Mouse (Mus musculus) small intestine, adult 2 months (tissue): Measurements from ENCODE around the gene Cd300c2. TPM values are rescaled to one million over a fixed set of nuclear protein-coding genes. Genes with fewer than 3 reads are reported as not detected.
"Not testable (repeated sequence)": the region's sequence is repeated elsewhere in the genome, so short reads cannot be mapped to it uniquely, and the experiment has no call there.

Experiments used
- H3K27ac ChIP-seq: fragments of 200-500 bp; 2 replicates; pipeline ENCODE4 v1.5.1; 2012; ENCODE audit warnings: low read depth, low read length, control low read depth, inconsistent platforms; ENCODE audit not compliant: insufficient read depth
- H3K27me3 ChIP-seq: fragments of 200-500 bp; 2 replicates; pipeline ENCODE4 v1.6.1; 2012; ENCODE audit warnings: mild to moderate bottlenecking, moderate library complexity, low read length, inconsistent platforms; ENCODE audit not compliant: control insufficient read depth, insufficient read depth
- H3K36me3 ChIP-seq: fragments of 200-500 bp; 2 replicates; pipeline ENCODE4 v1.6.1; 2012; ENCODE audit warnings: mild to moderate bottlenecking, low read length, control low read depth, inconsistent platforms; ENCODE audit not compliant: control insufficient read depth, insufficient read depth
- H3K4me1 ChIP-seq: fragments of 200-500 bp; 2 replicates; pipeline ENCODE4 v1.6.1; 2012; ENCODE audit warnings: low read length, inconsistent platforms, mixed read lengths; ENCODE audit not compliant: control insufficient read depth, insufficient read depth, insufficient read length
- H3K4me3 ChIP-seq: fragments of 200-500 bp; 2 replicates; pipeline ENCODE4 v1.5.1; 2012; ENCODE audit warnings: low read depth, mild to moderate bottlenecking, control low read depth, inconsistent platforms, low read length, moderate library complexity
- CTCF ChIP-seq: fragments of 200-500 bp; IDR thresholded peaks from 2 replicates; pipeline ENCODE4 v1.5.1; 2012; ENCODE audit warnings: low read depth, mild to moderate bottlenecking, control low read depth, inconsistent platforms, low read length, moderate library complexity, mixed read lengths; ENCODE audit not compliant: insufficient replicate concordance, insufficient read length; ENCODE audit errors: extremely low read depth
- POLR2A ChIP-seq: fragments of 200-500 bp; IDR thresholded peaks from 2 replicates; pipeline ENCODE4 v1.6.1; 2012; ENCODE audit warnings: low read depth, mild to moderate bottlenecking, control low read depth, inconsistent platforms, low read length, moderate library complexity
- WGBS: fragments of 180-500 bp; shearing (Covaris S2); methylation state at CpG from one replicate; pipeline ENCODE4 v1.1.7; 2018; 5-methylcytosine and 5-hydroxymethylcytosine counted together
- polyA plus RNA-seq: library from polyadenylated mRNA; depleted of rRNA; stranded (reverse); fragments of >200 nt; gene quantifications from 2 replicates; pipeline ENCODE4 v1.2.3, GENCODE M21; 2012; rRNA removed

Gene Cd300c2
- polyA plus RNA-seq, result 3.1 and 5.1 TPM in 2 replicates

- WGBS, result 73% methylated on average over 7 of the region's 7 CpGs
- Histone ChIP-seq H3K27me3 (no peaks in the 10 kb centered on the region), H3K27ac (peak within 1 kb of the TSS; percentile 59; the same call in 1 of the 2 replicates), H3K36me3 (no peaks in the 10 kb centered on the region), H3K4me1 (no peaks in the 10 kb centered on the region), H3K4me3 (peak within 1 kb of the TSS; percentile 28; the same call in 1 of the 2 replicates)
- TF ChIP-seq POLR2A (no peak), CTCF (no peak)
Observed at GRCm38 (mm10) chr11:115001474-115002040, at the start of gene Cd300c2. Gene Cd300c2, minus strand, starts transcription at chr11:115001880.

GRCm38 (mm10) chr11:115049282-115049895 is 47.7 kb upstream of the Cd300c2 start:
- Histone ChIP-seq H3K4me3 (no peak overlapping the region), H3K27ac (no peak overlapping the region), H3K4me1 (no peaks in the 10 kb centered on the region), H3K27me3 (no peaks in the 10 kb centered on the region), H3K36me3 (no peaks in the 10 kb centered on the region)
- WGBS, result 45% methylated on average over 3 of the region's 3 CpGs
- TF ChIP-seq POLR2A (no peak), CTCF (0 out of 2 replicates have a peak, but pooled peaks have one; percentile 11)

- WGBS, result 63% methylated on average over 2 of the region's 2 CpGs
- no peak within 1 kb of the TSS for H3K4me3 ChIP-seq
- no peak within 1 kb of the TSS for H3K27ac ChIP-seq
- no peaks in the 10 kb centered on the region for H3K4me1 ChIP-seq
- no peak for TF ChIP-seq CTCF
- TF ChIP-seq POLR2A, result no peak
- no peaks in the 10 kb centered on the region for H3K27me3 ChIP-seq
- no peaks in the 10 kb centered on the region for H3K36me3 ChIP-seq
Observed at GRCm38 (mm10) chr11:115048259-115048658, 46.6 kb upstream of the Cd300c2 start, which contains the start of gene Cd300ld3. Gene Cd300ld3, minus strand, starts transcription at chr11:115048409.

- H3K4me3 ChIP-seq, H3K4me1 ChIP-seq, H3K27me3 ChIP-seq, H3K27ac ChIP-seq, H3K36me3 ChIP-seq: not testable (repeated sequence)
- WGBS, result no CpG with 5 or more reads among the region's 6 CpGs
Observed at GRCm38 (mm10) chr11:115037669-115038068, 36.0 kb upstream of the Cd300c2 start, which contains the start of gene Cd300ld5. Gene Cd300ld5, minus strand, starts transcription at chr11:115037769.

- not testable (repeated sequence) for H3K27me3 ChIP-seq, H3K27ac ChIP-seq, H3K36me3 ChIP-seq, H3K4me1 ChIP-seq, H3K4me3 ChIP-seq
- no CpG with 5 or more reads among the region's 6 CpGs for WGBS
Observed at GRCm38 (mm10) chr11:115026912-115027311, 25.2 kb upstream of the Cd300c2 start, which contains the start of gene Cd300ld4. Gene Cd300ld4, minus strand, starts transcription at chr11:115027012.

GRCm38 (mm10) chr11:115016093-115016492 is 14.4 kb upstream of the Cd300c2 start, which contains the start of gene Cd300ld2:
Gene Cd300ld2, minus strand, starts transcription at chr11:115016193.
- not testable (repeated sequence) for H3K4me3 ChIP-seq, H3K27me3 ChIP-seq, H3K27ac ChIP-seq, H3K36me3 ChIP-seq, H3K4me1 ChIP-seq
- WGBS, result no CpG with 5 or more reads among the region's 7 CpGs

GRCm38 (mm10) chr11:115004070-115004469 is 2.4 kb upstream of the Cd300c2 start:
- Histone ChIP-seq H3K36me3 (no peaks in the 10 kb centered on the region), H3K27me3 (no peaks in the 10 kb centered on the region), H3K27ac (peak overlapping the region; percentile 25; the same call in 1 of the 2 replicates), H3K4me3 (no peak overlapping the region), H3K4me1 (no peaks in the 10 kb centered on the region)
- no peak for TF ChIP-seq CTCF
- WGBS, result 67% methylated on average over 5 of the region's 5 CpGs
